Mouse (Mus musculus): ENCODE results near the gene Nfu1. TPM values are rescaled to one million over a fixed set of nuclear protein-coding genes. Genes with fewer than 3 reads are reported as not detected.

The Nfu1 gene
- polyA plus RNA-seq, 1 experiment from 2014 or later, result 127 TPM

- H3K4me1 ChIP-seq, result no peaks in the 10 kb centered on the region
- 0 out of 2 replicates have a peak, but pooled peaks cover 8% of the 10 kb centered on the region for H3K36me3 ChIP-seq (replicated peaks)
- ATAC-seq (replicated peaks), result no peak
- H3K4me2 ChIP-seq, result no peak overlapping the region
- H3K9ac ChIP-seq, result no peak overlapping the region
- H3K4me3 ChIP-seq, result no peak overlapping the region
- no peak overlapping the region for H3K27ac ChIP-seq
- H3K27me3 ChIP-seq (replicated peaks), result no peaks in the 10 kb centered on the region
- H3K9me3 ChIP-seq, result no peaks in the 10 kb centered on the region
- WGBS, result 85% methylated on average over 5 of the region's 5 CpGs
These were observed 12.3 kb upstream of the Nfu1 start for GRCm38 (mm10) chr6:86996629-86997307.

GRCm38 (mm10) chr6:86997360-86997759, 11.7 kb upstream of the Nfu1 start:
- Histone ChIP-seq H3K27ac (no peak overlapping the region), H3K36me3 (replicated peaks) (0 out of 2 replicates have a peak, but pooled peaks cover 8% of the 10 kb centered on the region), H3K9ac (no peak overlapping the region), H3K4me1 (no peaks in the 10 kb centered on the region), H3K27me3 (replicated peaks) (no peaks in the 10 kb centered on the region), H3K9me3 (no peaks in the 10 kb centered on the region), H3K4me2 (no peak overlapping the region), H3K4me3 (no peak overlapping the region)
- WGBS, result 96% methylated on average over 6 of the region's 6 CpGs
- no peak for ATAC-seq (replicated peaks)

GRCm38 (mm10) chr6:87001995-87002394, 7.0 kb upstream of the Nfu1 start:
- Histone ChIP-seq H3K4me3 (no peak overlapping the region), H3K27me3 (replicated peaks) (no peaks in the 10 kb centered on the region), H3K36me3 (replicated peaks) (0 out of 2 replicates have a peak, but pooled peaks cover 8% of the 10 kb centered on the region), H3K9me3 (no peaks in the 10 kb centered on the region), H3K9ac (no peak overlapping the region), H3K27ac (no peak overlapping the region), H3K4me2 (no peak overlapping the region), H3K4me1 (no peaks in the 10 kb centered on the region)
- ATAC-seq (replicated peaks), result no peak
- WGBS, result 94% methylated on average over 6 of the region's 6 CpGs

- 55% methylated on average over 8 of the region's 8 CpGs for WGBS
- no peak overlapping the region for H3K27ac ChIP-seq
- no peak for ATAC-seq (replicated peaks)
These were observed 6.4 kb upstream of the Nfu1 start for GRCm38 (mm10) chr6:87002521-87003055.

GRCm38 (mm10) chr6:87004099-87004498, 4.9 kb upstream of the Nfu1 start:
- Histone ChIP-seq H3K4me2 (no peak overlapping the region), H3K36me3 (replicated peaks) (no peaks in the 10 kb centered on the region), H3K9ac (no peak overlapping the region), H3K27me3 (replicated peaks) (no peaks in the 10 kb centered on the region), H3K27ac (no peak overlapping the region), H3K4me3 (no peak overlapping the region), H3K4me1 (peaks cover 1% of the 10 kb centered on the region; the same call in 1 of the 2 replicates), H3K9me3 (no peaks in the 10 kb centered on the region)
- 60% methylated on average over 2 of the region's 2 CpGs for WGBS
- no peak for ATAC-seq (replicated peaks)

More at GRCm38 (mm10) chr6:87002521-87003055, 6.4 kb upstream of the Nfu1 start:
- no peak overlapping the region for H3K9ac ChIP-seq
- no peaks in the 10 kb centered on the region for H3K27me3 ChIP-seq (replicated peaks)
- no peak overlapping the region for H3K4me2 ChIP-seq
- H3K36me3 ChIP-seq (replicated peaks), result 0 out of 2 replicates have a peak, but pooled peaks cover 3% of the 10 kb centered on the region
- H3K4me1 ChIP-seq, result no peaks in the 10 kb centered on the region
- no peak overlapping the region for H3K4me3 ChIP-seq
- no peaks in the 10 kb centered on the region for H3K9me3 ChIP-seq

- H3K36me3 ChIP-seq (replicated peaks), result no peaks in the 10 kb centered on the region
- no peak overlapping the region for H3K27ac ChIP-seq
- H3K4me3 ChIP-seq, result no peak overlapping the region
- no peak overlapping the region for H3K4me2 ChIP-seq
- H3K4me1 ChIP-seq, result peaks cover 10% of the 10 kb centered on the region
- no peaks in the 10 kb centered on the region for H3K9me3 ChIP-seq
- no peak for ATAC-seq (replicated peaks)
- H3K27me3 ChIP-seq (replicated peaks), result no peaks in the 10 kb centered on the region
- no peak overlapping the region for H3K9ac ChIP-seq
These were observed 3.5 kb upstream of the Nfu1 start for GRCm38 (mm10) chr6:87005577-87005976.

GRCm38 (mm10) chr6:87009692-87010328, 774 bp downstream of the Nfu1 start:
- peak; percentile 98 for ATAC-seq (replicated peaks)
- WGBS, result 0% methylated on average over 36 of the region's 36 CpGs
- peaks cover 14% of the 10 kb centered on the region for H3K4me1 ChIP-seq
- H3K36me3 ChIP-seq (replicated peaks), result peaks cover 4% of the 10 kb centered on the region; the same call in 1 of the 2 replicates
- peak overlapping the region; percentile 83 for H3K27ac ChIP-seq
- H3K4me2 ChIP-seq, result peak overlapping the region; percentile 56
- peak overlapping the region; percentile 90 for H3K9ac ChIP-seq
- peak overlapping the region; percentile 64 for H3K4me3 ChIP-seq
- H3K27me3 ChIP-seq (replicated peaks), result no peaks in the 10 kb centered on the region
- H3K9me3 ChIP-seq, result no peaks in the 10 kb centered on the region

GRCm38 (mm10) chr6:87016916-87017315, 7.9 kb downstream of the Nfu1 start:
- ATAC-seq (replicated peaks), result no peak
- Histone ChIP-seq H3K4me1 (no peaks in the 10 kb centered on the region), H3K9me3 (no peaks in the 10 kb centered on the region), H3K4me2 (no peak overlapping the region), H3K9ac (no peak overlapping the region), H3K36me3 (replicated peaks) (peaks cover 35% of the 10 kb centered on the region), H3K27me3 (replicated peaks) (no peaks in the 10 kb centered on the region), H3K4me3 (no peak overlapping the region), H3K27ac (no peak overlapping the region)
- 64% methylated on average over 4 of the region's 4 CpGs for WGBS

- H3K4me2 ChIP-seq, result no peak overlapping the region
- no peak overlapping the region for H3K4me3 ChIP-seq
- no peak for ATAC-seq (replicated peaks)
- H3K4me1 ChIP-seq, result no peaks in the 10 kb centered on the region
- WGBS, result 95% methylated on average over 8 of the region's 8 CpGs
- no peak overlapping the region for H3K9ac ChIP-seq
- H3K27ac ChIP-seq, result no peak overlapping the region
- H3K36me3 ChIP-seq (replicated peaks), result peaks cover 43% of the 10 kb centered on the region
- H3K9me3 ChIP-seq, result no peaks in the 10 kb centered on the region
- H3K27me3 ChIP-seq (replicated peaks), result no peaks in the 10 kb centered on the region
These were observed 9.8 kb downstream of the Nfu1 start for GRCm38 (mm10) chr6:87018874-87019273.

GRCm38 (mm10) chr6:87021791-87022190, 12.8 kb downstream of the Nfu1 start:
- Histone ChIP-seq H3K4me3 (no peak overlapping the region), H3K36me3 (replicated peaks) (peaks cover 54% of the 10 kb centered on the region), H3K4me2 (no peak overlapping the region), H3K9ac (no peak overlapping the region), H3K27ac (no peak overlapping the region), H3K27me3 (replicated peaks) (no peaks in the 10 kb centered on the region), H3K9me3 (no peaks in the 10 kb centered on the region), H3K4me1 (no peaks in the 10 kb centered on the region)
- WGBS, result 97% methylated on average over 12 of the region's 12 CpGs
- ATAC-seq (replicated peaks), result no peak

- H3K27me3 ChIP-seq (replicated peaks), result no peaks in the 10 kb centered on the region
- H3K36me3 ChIP-seq (replicated peaks), result peaks cover 26% of the 10 kb centered on the region
- no peak overlapping the region for H3K4me2 ChIP-seq
- no peaks in the 10 kb centered on the region for H3K4me1 ChIP-seq
- no peak overlapping the region for H3K9ac ChIP-seq
- H3K4me3 ChIP-seq, result no peak overlapping the region
- no peak overlapping the region for H3K27ac ChIP-seq
- ATAC-seq (replicated peaks), result no peak
- no peaks in the 10 kb centered on the region for H3K9me3 ChIP-seq
- WGBS, result 94% methylated on average over 7 of the region's 7 CpGs
These were observed 17.9 kb downstream of the Nfu1 start for GRCm38 (mm10) chr6:87026980-87027379.

- H3K4me3 ChIP-seq, result no peak overlapping the region
- H3K36me3 ChIP-seq (replicated peaks), result peaks cover 13% of the 10 kb centered on the region; the same call in 1 of the 2 replicates
- H3K9ac ChIP-seq, result no peak overlapping the region
- H3K27ac ChIP-seq, result no peak overlapping the region
- H3K4me2 ChIP-seq, result no peak overlapping the region
- H3K9me3 ChIP-seq, result no peaks in the 10 kb centered on the region
- no peaks in the 10 kb centered on the region for H3K4me1 ChIP-seq
- ATAC-seq (replicated peaks), result no peak
- no peaks in the 10 kb centered on the region for H3K27me3 ChIP-seq (replicated peaks)
These were observed 19.8 kb downstream of the Nfu1 start for GRCm38 (mm10) chr6:87028881-87029280.

Measured in midbrain, embryonic 15.5 days (tissue).